Mouse (Mus musculus) kidney, embryonic 15.5 days (tissue): ENCODE results near the gene Heca. TPM values are rescaled to one million over a fixed set of nuclear protein-coding genes. Genes with fewer than 3 reads are reported as not detected.
"Not testable (repeated sequence)": the region's sequence is repeated elsewhere in the genome, so short reads cannot be mapped to it uniquely, and the experiment has no call there.

Source experiments
- ATAC-seq: fragments of 200-750 bp; cut with Nextera tagmentation; replicated peaks from 2 replicates; pipeline ENCODE4 v1.8.0; 2017; ENCODE audit warnings: moderate TSS enrichment; ENCODE audit not compliant: low FRiP score
- H3K27ac ChIP-seq: fragments of 300-500 bp; sonication (generic); 2 replicates; pipeline ENCODE4 v1.5.1; 2015; ENCODE audit warnings: mild to moderate bottlenecking, inconsistent platforms
- H3K27me3 ChIP-seq: fragments of 300-500 bp; sonication (generic); 2 replicates; pipeline ENCODE4 v1.6.1; 2015; ENCODE audit warnings: inconsistent platforms
- H3K36me3 ChIP-seq: fragments of 300-500 bp; sonication (generic); 2 replicates; pipeline ENCODE4 v1.6.1; 2015; ENCODE audit warnings: inconsistent platforms
- H3K4me1 ChIP-seq: fragments of 300-500 bp; sonication (generic); 2 replicates; pipeline ENCODE4 v1.6.1; 2015; ENCODE audit warnings: inconsistent platforms
- H3K4me2 ChIP-seq: fragments of 300-500 bp; sonication (generic); 2 replicates; pipeline ENCODE4 v1.6.1; 2015; ENCODE audit warnings: moderate library complexity, mild to moderate bottlenecking, inconsistent platforms
- H3K4me3 ChIP-seq: fragments of 300-500 bp; sonication (generic); replicated peaks from 2 replicates; pipeline ENCODE4 v1.5.1; 2015; ENCODE audit warnings: mild to moderate bottlenecking, inconsistent platforms
- H3K9ac ChIP-seq: fragments of 300-500 bp; sonication (generic); 2 replicates; pipeline ENCODE4 v1.6.1; 2015; ENCODE audit warnings: mild to moderate bottlenecking, inconsistent platforms
- H3K9me3 ChIP-seq: fragments of 300-500 bp; sonication (generic); replicated peaks from 2 replicates; pipeline ENCODE4 v1.6.1; 2016; ENCODE audit warnings: inconsistent platforms
- WGBS: fragments of 180-500 bp; shearing (Covaris S2); methylation state at CpG from one replicate; pipeline ENCODE4 v1.1.7; 2015; ENCODE audit warnings: mixed read lengths; 5-methylcytosine and 5-hydroxymethylcytosine counted together
- polyA plus RNA-seq: library from polyadenylated mRNA; unstranded; fragments of >200 nt; fragmentation: Nextera tagmentation; extraction: Ambion mirVana; gene quantifications from 2 replicates; pipeline ENCODE4 v1.2.1, GENCODE M21; 2015

The Heca gene
- polyA plus RNA-seq, 1 experiment from 2014 or later: 3.8 TPM

- 41% methylated on average over 1 of the region's 1 CpGs for WGBS
- H3K36me3 ChIP-seq: no peaks in the 10 kb centered on the region
- no peaks in the 10 kb centered on the region for H3K27me3 ChIP-seq
- H3K27ac ChIP-seq: 0 out of 2 replicates have a peak overlapping the region, but pooled peaks have one; percentile 28
- H3K4me2 ChIP-seq: no peak overlapping the region
- no peak for ATAC-seq
- peaks cover 7% of the 10 kb centered on the region; the same call in 1 of the 2 replicates for H3K4me1 ChIP-seq
- no peak overlapping the region for H3K9ac ChIP-seq
- no peaks in the 10 kb centered on the region for H3K9me3 ChIP-seq
- no peak overlapping the region for H3K4me3 ChIP-seq
These were observed 16.7 kb downstream of the Heca start for GRCm38 (mm10) chr10:17931157-17931556.

GRCm38 (mm10) chr10:17930445-17931083, 17.3 kb downstream of the Heca start:
- H3K27ac ChIP-seq: peak overlapping the region; percentile 28; the same call in 1 of the 2 replicates
- 20% methylated on average over 6 of the region's 6 CpGs for WGBS
- no peak overlapping the region for H3K9ac ChIP-seq
- H3K36me3 ChIP-seq: no peaks in the 10 kb centered on the region
- ATAC-seq: no peak
- no peaks in the 10 kb centered on the region for H3K9me3 ChIP-seq
- H3K4me3 ChIP-seq: no peak overlapping the region
- no peak overlapping the region for H3K4me2 ChIP-seq
- H3K27me3 ChIP-seq: no peaks in the 10 kb centered on the region
- H3K4me1 ChIP-seq: peaks cover 10% of the 10 kb centered on the region; the same call in 1 of the 2 replicates

GRCm38 (mm10) chr10:17925200-17925599, 22.7 kb downstream of the Heca start:
- no peaks in the 10 kb centered on the region for H3K9me3 ChIP-seq
- no peak overlapping the region for H3K27ac ChIP-seq
- H3K36me3 ChIP-seq: no peaks in the 10 kb centered on the region
- no peak overlapping the region for H3K4me3 ChIP-seq
- H3K27me3 ChIP-seq: no peaks in the 10 kb centered on the region
- no peak overlapping the region for H3K9ac ChIP-seq
- 91% methylated on average over 3 of the region's 3 CpGs for WGBS
- peaks cover 7% of the 10 kb centered on the region for H3K4me1 ChIP-seq
- no peak for ATAC-seq
- no peak overlapping the region for H3K4me2 ChIP-seq

GRCm38 (mm10) chr10:17924166-17924565, 23.7 kb downstream of the Heca start:
- Histone ChIP-seq H3K9ac (no peak overlapping the region), H3K36me3 (no peaks in the 10 kb centered on the region), H3K4me3 (no peak overlapping the region), H3K27ac (no peak overlapping the region), H3K4me1 (peaks cover 11% of the 10 kb centered on the region), H3K4me2 (no peak overlapping the region), H3K9me3 (no peaks in the 10 kb centered on the region), H3K27me3 (no peaks in the 10 kb centered on the region)
- WGBS: 68% methylated on average over 3 of the region's 3 CpGs
- no peak for ATAC-seq

GRCm38 (mm10) chr10:17921381-17921780, 26.5 kb downstream of the Heca start:
- Histone ChIP-seq H3K4me2 (no peak overlapping the region), H3K9me3 (no peaks in the 10 kb centered on the region), H3K27ac (no peak overlapping the region), H3K4me3 (no peak overlapping the region), H3K4me1 (peaks cover 11% of the 10 kb centered on the region), H3K27me3 (no peaks in the 10 kb centered on the region), H3K9ac (no peak overlapping the region), H3K36me3 (no peaks in the 10 kb centered on the region)
- ATAC-seq: no peak
- 67% methylated on average over 4 of the region's 4 CpGs for WGBS

- Histone ChIP-seq H3K36me3 (peaks cover 10% of the 10 kb centered on the region), H3K9ac (no peak overlapping the region), H3K4me2 (no peak overlapping the region), H3K4me1 (peaks cover 8% of the 10 kb centered on the region), H3K9me3 (no peaks in the 10 kb centered on the region), H3K4me3 (no peak overlapping the region), H3K27me3 (no peaks in the 10 kb centered on the region), H3K27ac (no peak overlapping the region)
- WGBS: 40% methylated on average over 5 of the region's 5 CpGs
- no peak for ATAC-seq
These were observed 27.9 kb downstream of the Heca start for GRCm38 (mm10) chr10:17919971-17920370.

GRCm38 (mm10) chr10:17919032-17919431, 28.8 kb downstream of the Heca start:
- no peak overlapping the region for H3K4me3 ChIP-seq
- WGBS: 81% methylated on average over 2 of the region's 2 CpGs

GRCm38 (mm10) chr10:17908731-17909130, 39.1 kb downstream of the Heca start:
- Histone ChIP-seq H3K27me3 (no peaks in the 10 kb centered on the region), H3K27ac (no peak overlapping the region), H3K36me3 (peaks cover 27% of the 10 kb centered on the region), H3K4me3 (no peak overlapping the region), H3K9ac (no peak overlapping the region), H3K9me3 (0 out of 2 replicates have a peak, but pooled peaks cover 6% of the 10 kb centered on the region), H3K4me2 (no peak overlapping the region), H3K4me1 (no peaks in the 10 kb centered on the region)
- no peak for ATAC-seq
- WGBS: 79% methylated on average over 4 of the region's 4 CpGs

More at GRCm38 (mm10) chr10:17919032-17919431, 28.8 kb downstream of the Heca start:
- Histone ChIP-seq H3K27me3 (no peaks in the 10 kb centered on the region), H3K4me2 (no peak overlapping the region), H3K36me3 (peaks cover 11% of the 10 kb centered on the region), H3K9ac (no peak overlapping the region), H3K4me1 (peaks cover 8% of the 10 kb centered on the region), H3K9me3 (no peaks in the 10 kb centered on the region), H3K27ac (no peak overlapping the region)
- no peak for ATAC-seq

GRCm38 (mm10) chr10:17906405-17906804, 41.5 kb downstream of the Heca start:
- 88% methylated on average over 3 of the region's 3 CpGs for WGBS
- not testable (repeated sequence) for H3K9me3 ChIP-seq, H3K4me1 ChIP-seq, ATAC-seq, H3K4me2 ChIP-seq, H3K27me3 ChIP-seq, H3K9ac ChIP-seq, H3K27ac ChIP-seq, H3K4me3 ChIP-seq
- peaks cover 35% of the 10 kb centered on the region for H3K36me3 ChIP-seq

- Histone ChIP-seq H3K27me3 (no peaks in the 10 kb centered on the region), H3K27ac (no peak overlapping the region), H3K9ac (no peak overlapping the region), H3K9me3 (0 out of 2 replicates have a peak, but pooled peaks cover 6% of the 10 kb centered on the region), H3K4me2 (no peak overlapping the region), H3K36me3 (peaks cover 47% of the 10 kb centered on the region), H3K4me1 (no peaks in the 10 kb centered on the region), H3K4me3 (no peak overlapping the region)
- 85% methylated on average over 2 of the region's 2 CpGs for WGBS
- ATAC-seq: no peak
These were observed 44.4 kb downstream of the Heca start for GRCm38 (mm10) chr10:17903449-17903848.

GRCm38 (mm10) chr10:17880724-17881123, 67.1 kb downstream of the Heca start:
- Histone ChIP-seq H3K27me3 (no peaks in the 10 kb centered on the region), H3K9ac (no peak overlapping the region), H3K4me1 (no peaks in the 10 kb centered on the region), H3K27ac (no peak overlapping the region), H3K9me3 (no peaks in the 10 kb centered on the region), H3K4me2 (no peak overlapping the region), H3K4me3 (no peak overlapping the region), H3K36me3 (no peaks in the 10 kb centered on the region)
- 51% methylated on average over 2 of the region's 2 CpGs for WGBS
- peak; percentile 75 for ATAC-seq

GRCm38 (mm10) chr10:17880038-17880437, 67.8 kb downstream of the Heca start:
- Histone ChIP-seq H3K4me3 (no peak overlapping the region), H3K9me3 (no peaks in the 10 kb centered on the region), H3K27me3 (no peaks in the 10 kb centered on the region), H3K4me2 (no peak overlapping the region), H3K36me3 (no peaks in the 10 kb centered on the region), H3K9ac (no peak overlapping the region), H3K27ac (no peak overlapping the region), H3K4me1 (no peaks in the 10 kb centered on the region)
- ATAC-seq: no peak
- WGBS: 86% methylated on average over 3 of the region's 3 CpGs
